Mouse (Mus musculus): ENCODE data around the gene Clic5. TPM values are rescaled to one million over a fixed set of nuclear protein-coding genes. Genes with fewer than 3 reads are reported as not detected.

The Clic5 gene
- total and polyA plus RNA-seq, 3 experiments: not detected

DNA sequence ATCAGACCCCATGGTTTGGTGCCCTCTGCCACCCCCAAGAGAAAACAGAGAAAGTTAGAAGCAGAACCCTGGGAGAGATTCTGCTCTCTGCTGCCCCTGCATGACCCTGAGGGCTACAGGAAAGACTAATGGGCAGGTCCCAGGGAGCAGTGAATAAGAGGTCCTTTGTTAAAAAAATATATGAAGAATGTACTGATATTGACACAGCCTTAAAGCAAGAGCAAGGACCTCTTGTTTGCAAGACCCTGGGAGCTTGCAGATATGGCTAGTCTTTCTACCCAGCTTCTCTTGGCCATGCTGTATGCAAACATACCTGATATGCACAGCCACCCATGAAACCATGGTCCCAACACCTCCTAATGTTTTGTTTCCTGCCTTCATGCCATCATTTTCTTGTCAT lies 86.4 kb downstream of the Clic5 start:
- Histone ChIP-seq H3K27ac (ENCODE audit: control insufficient read depth, low read depth, low read length) (no peak overlapping the region), H3K27me3 (ENCODE audit: control insufficient read depth in 1 of 2, insufficient read depth in 2 of 2, low read length in 2 of 2) (no peaks in the 10 kb centered on the region; a peak in 1 of 4 replicates), H3K4me1 (ENCODE audit: control insufficient read depth in 1 of 2, insufficient read depth in 2 of 2, low read length in 2 of 2) (no peaks in the 10 kb centered on the region), H3K36me3 (ENCODE audit: control insufficient read depth in 1 of 2, insufficient read depth in 2 of 2, low read length in 2 of 2) (no peaks in the 10 kb centered on the region), H3K4me3 (ENCODE audit: control insufficient read depth in 1 of 2, insufficient read depth in 1 of 2, low read depth in 2 of 2, low read length in 2 of 2) (no peak overlapping the region), H3K9me3 (replicated peaks; ENCODE audit: insufficient read depth, low read length) (no peaks in the 10 kb centered on the region), H3K79me2 (ENCODE audit: control insufficient read depth, insufficient read depth, low read length, poor library complexity) (no peaks in the 10 kb centered on the region), H3K9ac (ENCODE audit: control insufficient read depth, low read depth, low read length, poor library complexity, severe bottlenecking) (no peak overlapping the region)
- no peak for DNase-seq (ENCODE audit: low read depth, low spot score)
- TF ChIP-seq ELF1 (IDR thresholded peaks at IDR 0.05; ENCODE audit: low read depth, low read length): no peak
- TF ChIP-seq USF1 (IDR thresholded peaks at IDR 0.05; ENCODE audit: low read depth, low read length): no peak

DNA sequence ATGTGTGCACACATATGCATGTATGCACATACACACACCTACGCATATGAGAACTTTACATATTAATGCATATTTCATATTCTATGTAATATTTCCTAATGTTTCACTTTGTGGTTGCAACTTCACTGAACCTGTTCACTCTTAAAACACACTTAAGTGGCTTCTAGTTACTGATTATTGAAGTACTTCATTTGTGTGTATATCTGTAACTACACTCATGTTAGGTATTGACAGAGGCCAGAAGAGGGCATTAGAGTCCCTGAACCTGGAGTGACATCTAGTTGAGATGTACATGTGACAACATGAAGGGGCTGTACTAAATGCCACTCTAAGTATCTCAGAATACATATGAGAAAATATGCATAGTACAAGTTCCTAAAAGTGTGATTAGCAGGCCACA lies 99.9 kb downstream of the Clic5 start:
- Histone ChIP-seq H3K4me3 (ENCODE audit: control insufficient read depth in 1 of 2, insufficient read depth in 1 of 2, low read depth in 2 of 2, low read length in 2 of 2) (no peak overlapping the region), H3K4me1 (ENCODE audit: control insufficient read depth in 1 of 2, insufficient read depth in 2 of 2, low read length in 2 of 2) (no peaks in the 10 kb centered on the region), H3K36me3 (ENCODE audit: control insufficient read depth in 1 of 2, insufficient read depth in 2 of 2, low read length in 2 of 2) (no peaks in the 10 kb centered on the region), H3K27ac (ENCODE audit: control insufficient read depth, low read depth, low read length) (no peak overlapping the region), H3K9ac (ENCODE audit: control insufficient read depth, low read depth, low read length, poor library complexity, severe bottlenecking) (no peak overlapping the region), H3K9me3 (replicated peaks; ENCODE audit: insufficient read depth, low read length) (no peaks in the 10 kb centered on the region), H3K79me2 (ENCODE audit: control insufficient read depth, insufficient read depth, low read length, poor library complexity) (no peaks in the 10 kb centered on the region), H3K27me3 (ENCODE audit: control insufficient read depth in 1 of 2, insufficient read depth in 2 of 2, low read length in 2 of 2) (no peaks in the 10 kb centered on the region)
- no peak for DNase-seq (ENCODE audit: low read depth, low spot score)
- TF ChIP-seq CTCF (IDR thresholded peaks at IDR 0.05 in 2 of 3, conservative IDR thresholded peaks at IDR 0.05 in 1 of 3; ENCODE audit: control insufficient read depth in 1 of 3, insufficient read depth in 1 of 3, low read depth in 2 of 3, low read length in 3 of 3, poor library complexity in 1 of 3, severe bottlenecking in 1 of 3): no peak
- TF ChIP-seq EP300 (IDR thresholded peaks at IDR 0.05; ENCODE audit: low read depth in 1 of 2, low read length in 2 of 2): no peak
- no peak for TF ChIP-seq BHLHE40 (IDR thresholded peaks at IDR 0.05; ENCODE audit: borderline replicate concordance, low read depth, low read length)
- no peak for TF ChIP-seq NRF1 (IDR thresholded peaks at IDR 0.05; ENCODE audit: insufficient read depth, low read depth, low read length, poor library complexity, severe bottlenecking)
- no peak for TF ChIP-seq RAD21 (IDR thresholded peaks at IDR 0.05; ENCODE audit: low read depth, low read length)

DNA sequence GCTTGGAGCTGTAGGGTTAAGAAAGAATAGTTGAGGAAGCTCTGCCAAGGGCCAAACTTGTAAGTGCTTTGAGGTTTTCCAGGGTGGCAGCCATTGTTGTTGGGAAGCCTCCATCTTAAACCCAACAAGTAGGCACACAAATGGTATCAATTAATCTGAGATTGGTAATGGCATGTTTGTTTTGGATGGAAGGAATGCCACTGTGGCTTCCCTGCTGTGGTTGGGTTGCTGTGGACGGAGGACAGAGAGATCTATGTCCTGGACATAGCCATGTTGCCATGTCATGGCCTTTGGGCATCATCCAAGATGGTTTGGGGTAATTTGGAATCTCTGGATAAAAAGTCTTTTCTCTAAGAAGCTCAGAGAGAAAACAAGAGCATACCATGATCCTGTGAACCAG lies 108.8 kb downstream of the Clic5 start:
- Histone ChIP-seq H3K36me3 (ENCODE audit: control insufficient read depth in 1 of 2, insufficient read depth in 2 of 2, low read length in 2 of 2) (no peaks in the 10 kb centered on the region), H3K27ac (ENCODE audit: control insufficient read depth, low read depth, low read length) (no peak overlapping the region), H3K9me3 (replicated peaks; ENCODE audit: insufficient read depth, low read length) (no peaks in the 10 kb centered on the region), H3K4me1 (ENCODE audit: control insufficient read depth in 1 of 2, insufficient read depth in 2 of 2, low read length in 2 of 2) (no peaks in the 10 kb centered on the region), H3K79me2 (ENCODE audit: control insufficient read depth, insufficient read depth, low read length, poor library complexity) (no peaks in the 10 kb centered on the region), H3K9ac (ENCODE audit: control insufficient read depth, low read depth, low read length, poor library complexity, severe bottlenecking) (no peak overlapping the region), H3K27me3 (ENCODE audit: control insufficient read depth in 1 of 2, insufficient read depth in 2 of 2, low read length in 2 of 2) (no peaks in the 10 kb centered on the region), H3K4me3 (ENCODE audit: control insufficient read depth in 1 of 2, insufficient read depth in 1 of 2, low read depth in 2 of 2, low read length in 2 of 2) (no peak overlapping the region)
- no peak for DNase-seq (ENCODE audit: low read depth, low spot score)
- TF ChIP-seq TAL1 (IDR thresholded peaks at IDR 0.05; ENCODE audit: low read length) (no peak), MYC (IDR thresholded peaks at IDR 0.05; ENCODE audit: low read depth, low read length) (no peak), SIN3A (IDR thresholded peaks at IDR 0.05; ENCODE audit: low read length) (no peak), USF1 (IDR thresholded peaks at IDR 0.05; ENCODE audit: low read depth, low read length) (no peak), MXI1 (IDR thresholded peaks at IDR 0.05; ENCODE audit: low read depth, low read length) (no peak), KAT2A (conservative IDR thresholded peaks at IDR 0.05; ENCODE audit: low read depth, low read length) (no peak), EP300 (IDR thresholded peaks at IDR 0.05; ENCODE audit: low read depth in 1 of 2, low read length in 2 of 2) (no peak), ETS1 (IDR thresholded peaks at IDR 0.05; ENCODE audit: low read depth, low read length) (no peak), MAFK (IDR thresholded peaks at IDR 0.05; ENCODE audit: borderline replicate concordance, low read depth, low read length) (no peak), JUND (IDR thresholded peaks at IDR 0.05; ENCODE audit: low read depth, low read length) (no peak), USF2 (IDR thresholded peaks at IDR 0.05; ENCODE audit: borderline replicate concordance in 1 of 2, insufficient read depth in 1 of 2, low read depth in 1 of 2, low read length in 2 of 2) (no peak), SMC3 (IDR thresholded peaks at IDR 0.05; ENCODE audit: low read depth, low read length) (no peak), POLR2A (IDR thresholded peaks at IDR 0.05; ENCODE audit: control insufficient read depth in 1 of 2, insufficient read depth in 1 of 2, low read depth in 1 of 2, low read length in 2 of 2, poor library complexity in 1 of 2) (no peak), MYB (IDR thresholded peaks at IDR 0.05; ENCODE audit: low read depth, low read length) (no peak), HCFC1 (IDR thresholded peaks at IDR 0.05; ENCODE audit: low read depth, low read length) (no peak), POLR2AphosphoS2 (IDR thresholded peaks at IDR 0.05; ENCODE audit: low read length) (no peak)
